Mouse (Mus musculus): ENCODE measurements around the gene Zfp174. TPM values are rescaled to one million over a fixed set of nuclear protein-coding genes. Genes with fewer than 3 reads are reported as not detected.

Gene Zfp174
- 0.46 TPM for total RNA-seq (2023)

GRCm38 (mm10) chr16:3846711-3847518 is at the start of gene Zfp174:
Zfp174 (plus strand) TSS chr16:3847268.

GRCm38 (mm10) chr16:3830588-3831109 is 16.4 kb upstream of the Zfp174 start, which contains the start of gene Olfr15:
Olfr15 (plus strand) TSS chr16:3830878.

GRCm38 (mm10) chr16:3872216-3873047 is 25.4 kb downstream of the Zfp174 start, which contains the start of gene Naa60:
Naa60 (plus strand) TSS chr16:3872375.

GRCm38 (mm10) chr16:3884201-3885064 is 37.4 kb downstream of the Zfp174 start, which contains the start of the genes Zfp597 and Gm20695:
Zfp597 (minus strand) TSS chr16:3884561.
Gm20695 (plus strand) TSS chr16:3884648.

Other genes with a start within 250 kb of the Zfp174 start
- not detected for gene Mefv, start 129.2 kb upstream of the Zfp174 start, total RNA-seq (2023)
- 47.2 TPM for gene Zfp263, start 103.2 kb upstream of the Zfp174 start, total RNA-seq (2023)
- not detected for gene Olfr15, start 16.4 kb upstream of the Zfp174 start, total RNA-seq (2023)
- 77.1 TPM for gene Naa60, start 25.1 kb downstream of the Zfp174 start, total RNA-seq (2023)
- 27.0 TPM for gene Zfp597, start 37.3 kb downstream of the Zfp174 start, total RNA-seq (2023)
- not detected for gene Gm20695, start 37.4 kb downstream of the Zfp174 start, total RNA-seq (2023)
- gene 1700037C18Rik, start 61.4 kb downstream of the Zfp174 start, total RNA-seq (2023), result 5.6 TPM
- 24.6 TPM for gene Cluap1, start 61.5 kb downstream of the Zfp174 start, total RNA-seq (2023)
- gene Nlrc3, start 129.4 kb downstream of the Zfp174 start, total RNA-seq (2023), result 108 TPM
- 86.6 TPM for gene Slx4, start 156.5 kb downstream of the Zfp174 start, total RNA-seq (2023)
- not detected for gene Dnase1, start 189.7 kb downstream of the Zfp174 start, total RNA-seq (2023)
- gene Trap1, start 230.6 kb downstream of the Zfp174 start, total RNA-seq (2023), result 77.5 TPM